Mouse (Mus musculus): ENCODE data around the gene Ucp2.

Ucp2 gene

GRCm38 (mm10) chr7:100550338-100551007, 57.3 kb downstream of the Ucp2 start:
- no peak for DNase-seq (ENCODE audit: low read depth, low spot score)

All from forelimb bud, embryonic 11.5 days (tissue).